In genomic region chr5:3351836-3352235, GRCm38 (mm10) we compare ENCODE assay signal across 5 mouse cellular contexts. TPM values are rescaled to one million over a fixed set of nuclear protein-coding genes. Genes with fewer than 3 reads are reported as not detected.
DNase-seq lines count a peak whose midpoint lies in the region; ATAC-seq and TF ChIP-seq lines count a peak whose summit lies in the region.
"Not testable (repeated sequence)": the region's sequence is repeated elsewhere in the genome, so short reads cannot be mapped to it uniquely, and the experiment has no call there.

No protein-coding gene starts in this region.

- not testable (repeated sequence) for TF ChIP-seq EP300 in CH12.LX (IDR thresholded peaks at IDR 0.05; ENCODE audit: low read length)

- in situ Hi-C loops in CH12.LX (cut with MboI; ENCODE audit: low pct_ligation_motif_present, low pct_unique_long_range_greater_than_20kb, low sequenced_read_pairs), result not testable (repeated sequence)

- dilution Hi-C loops in CH12.LX (cut with MboI; ENCODE audit: extremely low pct_ligation_motif_present, extremely low pct_unique_long_range_greater_than_20kb, low sequenced_read_pairs), result not testable (repeated sequence)

- H3K4me2 ChIP-seq in CH12.LX (ENCODE audit: insufficient read depth, low read depth, poor library complexity, severe bottlenecking), result peak overlapping the region; percentile 55; the same call in 1 of the 2 replicates
- H3K4me2 ChIP-seq in forebrain, embryonic 16.5 days (ENCODE audit: low read length); liver, embryonic 11.5 days: not testable (repeated sequence)

- H3K27ac ChIP-seq in CH12.LX (ENCODE audit: insufficient read depth, low read depth), result peak overlapping the region; percentile 84
- H3K27ac ChIP-seq in forebrain, embryonic 16.5 days (ENCODE audit: low read length); liver, embryonic 11.5 days (ENCODE audit: low read depth, low read length): not testable (repeated sequence)

- ATAC-seq in forebrain, embryonic 16.5 days, result 0 out of 2 replicates have a peak, but pooled peaks have one; percentile 8
- ATAC-seq in liver, embryonic 11.5 days (replicated peaks; ENCODE audit: low FRiP score), result not testable (repeated sequence)

- TF ChIP-seq CTCF in CH12.LX (conservative IDR thresholded peaks at IDR 0.05 in 1 of 2, IDR thresholded peaks at IDR 0.05 in 1 of 2; ENCODE audit: low read depth in 2 of 2, low read length in 2 of 2), result not testable (repeated sequence)

- DNase-seq in CH12.LX (ENCODE audit: extremely low read depth), result not testable (repeated sequence)
- DNase-seq in ES-CJ7 (ENCODE audit: low read depth, low spot score) (peak; percentile 45), R1 (ENCODE audit: low read depth, low spot score) (peak; percentile 67)
- peak; percentile 25 for DNase-seq in liver, embryonic 11.5 days (ENCODE audit: low spot score)

- not testable (repeated sequence) for H3K36me3 ChIP-seq in CH12.LX (replicated peaks in 1 of 2; ENCODE audit: control insufficient read depth in 1 of 2, insufficient read depth in 1 of 2, low read length in 1 of 2); forebrain, embryonic 16.5 days (ENCODE audit: control insufficient read depth, insufficient read depth); liver, embryonic 11.5 days (ENCODE audit: control insufficient read depth, insufficient read depth, low read length)

- WGBS in forebrain, embryonic 16.5 days, result 28% methylated on average over 4 of the region's 4 CpGs
- WGBS in liver, embryonic 11.5 days, result 73% methylated on average over 4 of the region's 4 CpGs

- peak overlapping the region in 1 of 3 experiments; percentile 18 for H3K4me3 ChIP-seq in CH12.LX (replicated peaks in 1 of 3; ENCODE audit: low read depth in 2 of 3, low read length in 2 of 3, poor library complexity in 1 of 3)
- not testable (repeated sequence) for H3K4me3 ChIP-seq in forebrain, embryonic 16.5 days (replicated peaks; ENCODE audit: low read length); liver, embryonic 11.5 days (ENCODE audit: low read depth, low read length)

- not testable (repeated sequence) for TF ChIP-seq POLR2A in CH12.LX (IDR thresholded peaks at IDR 0.05; ENCODE audit: low read depth, low read length)

- H3K27me3 ChIP-seq in CH12.LX (replicated peaks); forebrain, embryonic 16.5 days (replicated peaks; ENCODE audit: control insufficient read depth, insufficient read depth, low read length); liver, embryonic 11.5 days (replicated peaks; ENCODE audit: control insufficient read depth, insufficient read depth, low read length): not testable (repeated sequence)

- peaks cover 9 to 71% of the 10 kb centered on the region in 2 experiments for H3K4me1 ChIP-seq in CH12.LX (ENCODE audit: control insufficient read depth in 1 of 2, insufficient read depth in 2 of 2)
- H3K4me1 ChIP-seq in forebrain, embryonic 16.5 days (replicated peaks; ENCODE audit: control insufficient read depth, insufficient read depth, low read length), result peaks cover 16% of the 10 kb centered on the region
- not testable (repeated sequence) for H3K4me1 ChIP-seq in liver, embryonic 11.5 days (replicated peaks; ENCODE audit: control insufficient read depth, insufficient read depth, low read length)

- TF ChIP-seq RAD21 in CH12.LX (IDR thresholded peaks at IDR 0.05; ENCODE audit: low read depth, low read length), result not testable (repeated sequence)

- peaks cover 73% of the 10 kb centered on the region for H3K79me2 ChIP-seq in CH12.LX (replicated peaks; ENCODE audit: control insufficient read depth, extremely low read depth, insufficient read depth, poor library complexity, severe bottlenecking)

- H3K9ac ChIP-seq in CH12.LX (ENCODE audit: insufficient read depth, low read depth), result peak overlapping the region; percentile 48
- H3K9ac ChIP-seq in forebrain, embryonic 16.5 days (replicated peaks; ENCODE audit: low read depth, low read length); liver, embryonic 11.5 days (ENCODE audit: low read depth, low read length): not testable (repeated sequence)

- H3K9me3 ChIP-seq in CH12.LX (replicated peaks; ENCODE audit: low read length); forebrain, embryonic 16.5 days (ENCODE audit: control insufficient read depth, low read length); liver, embryonic 11.5 days (ENCODE audit: control insufficient read depth, low read length): not testable (repeated sequence)

TF ChIP-seq in CH12.LX, 34 proteins besides CTCF, POLR2A, EP300 and RAD21:
- TF ChIP-seq MAX (IDR thresholded peaks at IDR 0.05; ENCODE audit: low read length), result peak; percentile 4; the same call in 1 of the 2 replicates
- peak; percentile 80; the same call in 1 of the 2 replicates for TF ChIP-seq MYC (IDR thresholded peaks at IDR 0.05; ENCODE audit: low read depth, low read length)

RNA-seq across cellular contexts. Expression of gene Cdk6, which starts 10.6 kb away (rescaled TPM):
- total RNA-seq in CH12.LX (2012; rRNA removed) (141 and 171 TPM in 2 replicates), CH12.LX (2014; rRNA removed) (34.7 and 40.4 TPM in 2 replicates)
- polyA plus RNA-seq in CH12.LX (2012; ENCODE audit: insufficient read length, low read depth), result 45.2 and 50.8 TPM in 2 replicates
- 26.5 and 29.8 TPM in 2 replicates for polyA plus RNA-seq in forebrain, embryonic 16.5 days (2015; fragmentation: Nextera tagmentation; extraction: Ambion mirVana)
- polyA plus RNA-seq in liver, embryonic 11.5 days (2014; fragmentation: Nextera tagmentation; extraction: Ambion mirVana), result 49.1 and 51.2 TPM in 2 replicates
